ENCODE assay signal across 8 mouse cellular contexts in genomic region chr17:33824084-33824996, GRCm38 (mm10). TPM values are rescaled to one million over a fixed set of nuclear protein-coding genes. Genes with fewer than 3 reads are reported as not detected.
DNase-seq lines count a peak whose midpoint lies in the region; ATAC-seq and TF ChIP-seq lines count a peak whose summit lies in the region.

Rps28 (minus strand) TSS chr17:33824562.
Ndufa7 (plus strand) TSS chr17:33824572.

- H3K4me3 ChIP-seq in G1E (ENCODE audit: low read depth, low read length): peak within 1 kb of the TSS; percentile 81
- H3K4me3 ChIP-seq in forebrain, postnatal 0 days (ENCODE audit: low read depth, low read length): peak within 1 kb of the TSS; percentile 82
- H3K4me3 ChIP-seq in lung, embryonic 15.5 days: peak within 1 kb of the TSS; percentile 67

- TF ChIP-seq CTCF in G1E (IDR thresholded peaks at IDR 0.05; ENCODE audit: low read depth, low read length): no peak
- TF ChIP-seq CTCF in forebrain, postnatal 0 days (IDR thresholded peaks at IDR 0.05; ENCODE audit: low read depth): no peak

- H3K27me3 ChIP-seq in G1E (ENCODE audit: insufficient read depth, low read length): no peaks in the 10 kb centered on the region
- H3K27me3 ChIP-seq in forebrain, postnatal 0 days (ENCODE audit: insufficient read depth, low read length): no peaks in the 10 kb centered on the region
- no peaks in the 10 kb centered on the region for H3K27me3 ChIP-seq in lung, embryonic 15.5 days

- peak within 1 kb of the TSS; percentile 66 for H3K4me2 ChIP-seq in forebrain, postnatal 0 days (ENCODE audit: low read depth)
- peak within 1 kb of the TSS; percentile 84 for H3K4me2 ChIP-seq in lung, embryonic 15.5 days

- H3K4me1 ChIP-seq in G1E (ENCODE audit: insufficient read depth, low read depth, low read length): peaks cover 62% of the 10 kb centered on the region
- H3K4me1 ChIP-seq in forebrain, postnatal 0 days (ENCODE audit: insufficient read depth): peaks cover 13% of the 10 kb centered on the region
- H3K4me1 ChIP-seq in lung, embryonic 15.5 days: peaks cover 47% of the 10 kb centered on the region

- peak within 1 kb of the TSS; percentile 92 for H3K27ac ChIP-seq in forebrain, postnatal 0 days (ENCODE audit: low read depth, low read length)
- H3K27ac ChIP-seq in lung, embryonic 15.5 days: peak within 1 kb of the TSS; percentile 85

- H3K9me3 ChIP-seq in G1E (replicated peaks): no peaks in the 10 kb centered on the region
- H3K9me3 ChIP-seq in forebrain, postnatal 0 days (ENCODE audit: low read length): no peaks in the 10 kb centered on the region
- no peaks in the 10 kb centered on the region for H3K9me3 ChIP-seq in lung, embryonic 15.5 days

- 1% methylated on average over 51 of the region's 51 CpGs for WGBS in forebrain, postnatal 0 days
- WGBS in lung, embryonic 15.5 days: under 1% methylated on average over 51 of the region's 51 CpGs

- peak within 1 kb of the TSS; percentile 87 for H3K9ac ChIP-seq in forebrain, postnatal 0 days
- H3K9ac ChIP-seq in lung, embryonic 15.5 days: peak within 1 kb of the TSS; percentile 69

- peak; percentile 85 for ATAC-seq in G1E (ENCODE audit: extremely low read depth, insufficient number of reproducible peaks, low FRiP score, poor library complexity, severe bottlenecking)
- ATAC-seq in forebrain, postnatal 0 days: peak; percentile 96
- ATAC-seq in lung, embryonic 15.5 days (ENCODE audit: borderline replicate concordance, extremely low read depth, low FRiP score, low TSS enrichment): peak; percentile 92

- peaks cover 80% of the 10 kb centered on the region for H3K36me3 ChIP-seq in G1E (replicated peaks)
- H3K36me3 ChIP-seq in forebrain, postnatal 0 days (ENCODE audit: insufficient read depth): peaks cover 34% of the 10 kb centered on the region
- H3K36me3 ChIP-seq in lung, embryonic 15.5 days: peaks cover 41% of the 10 kb centered on the region

- DNase-seq in G1E (ENCODE audit: low spot score): peak; percentile 49
- peak; percentile 96 to 97 for DNase-seq in cerebellum, adult 18-20 months
- peak; percentile 99 for DNase-seq in forebrain, postnatal 0 days
- DNase-seq in heart, postnatal 4 days: peak; percentile 99
- peak; percentile 97 to 99 for DNase-seq in layer of hippocampus, adult 8-10 months (ENCODE audit: low spot score in 2 of 2)
- DNase-seq in ovary, adult 18-20 months (ENCODE audit: low spot score): peak; percentile 94
- DNase-seq in thymus, postnatal 0 days (ENCODE audit: low spot score): peak; percentile 98

RNA-seq across cellular contexts. Expression of gene Rps28, which starts in this region (rescaled TPM):
- total RNA-seq in G1E (2014; fragmentation: Nextera tagmentation) (381 and 417 TPM in 2 replicates), G1E (2017) (3,098 and 4,163 TPM in 2 replicates)
- polyA plus RNA-seq in G1E (2012): 4,132 and 6,951 TPM in 2 replicates
- total RNA-seq in forebrain, postnatal 0 days (2014; rRNA removed): 589 and 1,055 TPM in 2 replicates
- 603 and 823 TPM in 2 replicates for polyA plus RNA-seq in forebrain, postnatal 0 days (2015; fragmentation: Nextera tagmentation; extraction: Ambion mirVana)
- total RNA-seq in heart, postnatal 4 days (2021): 1,000 to 10,000 TPM; 1,097 to 1,179 TPM
- total RNA-seq in layer of hippocampus, adult 8-10 months (2022): 100 to 1,000 TPM; 686 to 890 (median 782) TPM
- 885 and 959 TPM in 2 replicates for polyA plus RNA-seq in lung, embryonic 15.5 days (2015; fragmentation: Nextera tagmentation; extraction: Ambion mirVana)
- 1,516 and 1,544 TPM in 2 replicates for polyA plus RNA-seq in thymus, postnatal 0 days (2015; fragmentation: Nextera tagmentation; extraction: Ambion mirVana)

RNA-seq across cellular contexts. Expression of gene Ndufa7, which starts in this region (rescaled TPM):
- total RNA-seq in G1E (2014; fragmentation: Nextera tagmentation) (131 and 137 TPM in 2 replicates), G1E (2017) (253 and 307 TPM in 2 replicates)
- 636 and 723 TPM in 2 replicates for polyA plus RNA-seq in G1E (2012)
- 258 and 291 TPM in 2 replicates for total RNA-seq in forebrain, postnatal 0 days (2014; rRNA removed)
- 529 and 626 TPM in 2 replicates for polyA plus RNA-seq in forebrain, postnatal 0 days (2015; fragmentation: Nextera tagmentation; extraction: Ambion mirVana)
- total RNA-seq in heart, postnatal 4 days (2021): 100 to 1,000 TPM; 423 to 447 TPM
- total RNA-seq in layer of hippocampus, adult 8-10 months (2022): 100 to 1,000 TPM; 196 to 215 (median 203) TPM
- polyA plus RNA-seq in lung, embryonic 15.5 days (2015; fragmentation: Nextera tagmentation; extraction: Ambion mirVana): 425 and 461 TPM in 2 replicates
- polyA plus RNA-seq in thymus, postnatal 0 days (2015; fragmentation: Nextera tagmentation; extraction: Ambion mirVana): 464 TPM in 2 replicates

Comparison
In these comparisons a context has a peak if more than half of its experiments do, and no peak if none do; other contexts are left out.
1. Peak in every context shown above with its lines: DNase-seq, ATAC-seq, H3K4me3 ChIP-seq and H3K27ac ChIP-seq.
2. DNase-seq: peak in every context shown above with its lines; median percentile 99 in forebrain, postnatal 0 days; 99 in heart, postnatal 4 days; 98 in layer of hippocampus, adult 8-10 months; 98 in thymus, postnatal 0 days; 96 in cerebellum, adult 18-20 months; 94 in ovary, adult 18-20 months; 49 in G1E.